Mouse (Mus musculus) liver, postnatal 0 days (tissue): Measurements from ENCODE around the gene Rasa4. TPM values are rescaled to one million over a fixed set of nuclear protein-coding genes. Genes with fewer than 3 reads are reported as not detected.

Experiments
- ATAC-seq: fragments of 200-750 bp; cut with Nextera tagmentation; 2 replicates; pipeline ENCODE4 v1.8.0; 2017; ENCODE audit warnings: mild to moderate bottlenecking, moderate library complexity
- DNase-seq: peaks from one replicate; pipeline ENCODE4 v3.0.0-alpha.2; 2016
- H3K27ac ChIP-seq: fragments of 300-500 bp; sonication (generic); 2 replicates; pipeline ENCODE4 v1.5.1; 2014; ENCODE audit warnings: antibody characterized with exemption, moderate library complexity, mild to moderate bottlenecking, low read depth
- H3K27me3 ChIP-seq: fragments of 300-500 bp; sonication (generic); 2 replicates; pipeline ENCODE4 v1.6.1; 2014; ENCODE audit warnings: low read length, control low read depth, mixed read lengths; ENCODE audit not compliant: insufficient read depth
- H3K36me3 ChIP-seq: fragments of 300-500 bp; sonication (generic); replicated peaks from 2 replicates; pipeline ENCODE4 v1.6.1; 2014; ENCODE audit warnings: mild to moderate bottlenecking, control low read depth, low read length, moderate library complexity, mixed read lengths; ENCODE audit not compliant: insufficient read depth
- H3K4me1 ChIP-seq: fragments of 300-500 bp; sonication (generic); 2 replicates; pipeline ENCODE4 v1.6.1; 2014; ENCODE audit warnings: antibody characterized with exemption, mild to moderate bottlenecking, control low read depth; ENCODE audit not compliant: insufficient read depth
- H3K4me2 ChIP-seq: fragments of 300-500 bp; sonication (generic); 2 replicates; pipeline ENCODE4 v1.6.1; 2014; ENCODE audit warnings: low read depth, mild to moderate bottlenecking, low read length, moderate library complexity, mixed read lengths
- H3K4me3 ChIP-seq: fragments of 300-500 bp; sonication (generic); 2 replicates; pipeline ENCODE4 v1.5.1; 2014; ENCODE audit warnings: low read depth, low read length
- H3K9ac ChIP-seq: fragments of 300-500 bp; sonication (generic); replicated peaks from 2 replicates; pipeline ENCODE4 v1.6.1; 2014; ENCODE audit warnings: mild to moderate bottlenecking, moderate library complexity
- H3K9me3 ChIP-seq: fragments of 300-500 bp; sonication (generic); 2 replicates; pipeline ENCODE4 v1.6.1; 2016; ENCODE audit warnings: mild to moderate bottlenecking, control low read depth, low read length, mixed read lengths
- CTCF ChIP-seq: sonication (generic); IDR thresholded peaks from 2 replicates; pipeline ENCODE4 v1.5.1; 2016; ENCODE audit warnings: antibody characterized with exemption, low read depth
- EP300 ChIP-seq: IDR thresholded peaks from 2 replicates; pipeline ENCODE4 v1.6.1; 2016; ENCODE audit warnings: antibody characterized with exemption, low read depth, mild to moderate bottlenecking
- WGBS: fragments of 180-500 bp; shearing (Covaris S2); extraction: QIAGEN DNeasy Blood & Tissue Kit; methylation state at CpG from one replicate; pipeline ENCODE4 v1.1.7; 2014; ENCODE audit not compliant: insufficient replicate concordance; 5-methylcytosine and 5-hydroxymethylcytosine counted together
- polyA plus RNA-seq: library from polyadenylated mRNA; unstranded; fragments of >200 nt; fragmentation: Nextera tagmentation; extraction: Ambion mirVana; gene quantifications from 2 replicates; pipeline ENCODE4 v1.2.1, GENCODE M21; 2015

The Rasa4 gene
- polyA plus RNA-seq, 1 experiment from 2014 or later, result 2.1 TPM

- ATAC-seq, result no peak
Observed at GRCm38 (mm10) chr5:136051231-136052085, 32.3 kb upstream of the Rasa4 start.

GRCm38 (mm10) chr5:136052861-136053655 lies 30.7 kb upstream of the Rasa4 start:
- H3K4me2 ChIP-seq, result no peak overlapping the region
- no peak overlapping the region for H3K9ac ChIP-seq
- no peaks in the 10 kb centered on the region for H3K9me3 ChIP-seq
- no peak overlapping the region for H3K27ac ChIP-seq
- TF ChIP-seq CTCF (no peak), EP300 (no peak)
- no peaks in the 10 kb centered on the region for H3K36me3 ChIP-seq
- DNase-seq (no peak), ATAC-seq (no peak)
- WGBS, result 64% methylated on average over 8 of the region's 8 CpGs
- H3K4me3 ChIP-seq, result no peak overlapping the region
- 0 out of 2 replicates have a peak, but pooled peaks cover 3% of the 10 kb centered on the region for H3K27me3 ChIP-seq
- H3K4me1 ChIP-seq, result no peaks in the 10 kb centered on the region

More at GRCm38 (mm10) chr5:136051231-136052085, 32.3 kb upstream of the Rasa4 start:
- DNase-seq, result no peak
- Histone ChIP-seq H3K4me2 (no peak overlapping the region), H3K4me3 (no peak overlapping the region), H3K4me1 (no peaks in the 10 kb centered on the region), H3K36me3 (no peaks in the 10 kb centered on the region), H3K27ac (no peak overlapping the region), H3K9ac (no peak overlapping the region), H3K9me3 (no peaks in the 10 kb centered on the region), H3K27me3 (no peaks in the 10 kb centered on the region)
- TF ChIP-seq EP300 (no peak), CTCF (no peak)
- 31% methylated on average over 10 of the region's 10 CpGs for WGBS

GRCm38 (mm10) chr5:136054301-136055077 lies 29.2 kb upstream of the Rasa4 start, which contains the start of gene Upk3bl:
Upk3bl (plus strand) TSS chr5:136054492.
- Histone ChIP-seq H3K27ac (no peak within 1 kb of the TSS), H3K4me2 (no peak within 1 kb of the TSS), H3K9ac (no peak within 1 kb of the TSS), H3K4me1 (no peaks in the 10 kb centered on the region), H3K4me3 (no peak within 1 kb of the TSS), H3K9me3 (no peaks in the 10 kb centered on the region), H3K27me3 (0 out of 2 replicates have a peak, but pooled peaks cover 3% of the 10 kb centered on the region), H3K36me3 (no peaks in the 10 kb centered on the region)
- no peak for DNase-seq
- no peak for ATAC-seq
- no peak for TF ChIP-seq EP300
- no peak for TF ChIP-seq CTCF
- WGBS, result 82% methylated on average over 11 of the region's 11 CpGs

GRCm38 (mm10) chr5:136056062-136056461 lies 27.7 kb upstream of the Rasa4 start:
- H3K9me3 ChIP-seq, result no peaks in the 10 kb centered on the region
- H3K36me3 ChIP-seq, result no peaks in the 10 kb centered on the region
- H3K9ac ChIP-seq, result no peak overlapping the region
- H3K27ac ChIP-seq, result no peak overlapping the region
- no peaks in the 10 kb centered on the region for H3K4me1 ChIP-seq
- DNase-seq (no peak), ATAC-seq (no peak)
- WGBS, result 46% methylated on average over 4 of the region's 4 CpGs
- no peak for TF ChIP-seq CTCF
- no peak for TF ChIP-seq EP300
- H3K4me2 ChIP-seq, result no peak overlapping the region
- H3K4me3 ChIP-seq, result no peak overlapping the region
- H3K27me3 ChIP-seq, result 0 out of 2 replicates have a peak, but pooled peaks cover 3% of the 10 kb centered on the region

- no peak overlapping the region for H3K9ac ChIP-seq
- no peaks in the 10 kb centered on the region for H3K36me3 ChIP-seq
- H3K4me1 ChIP-seq, result no peaks in the 10 kb centered on the region
- no peak for DNase-seq
- TF ChIP-seq EP300 (no peak), CTCF (no peak)
- no peaks in the 10 kb centered on the region for H3K9me3 ChIP-seq
- no peak for ATAC-seq
- no peak overlapping the region for H3K4me3 ChIP-seq
- H3K4me2 ChIP-seq, result no peak overlapping the region
- 16% methylated on average over 8 of the region's 8 CpGs for WGBS
- 0 out of 2 replicates have a peak, but pooled peaks cover 3% of the 10 kb centered on the region for H3K27me3 ChIP-seq
- no peak overlapping the region for H3K27ac ChIP-seq
Observed at GRCm38 (mm10) chr5:136057085-136057484, 26.6 kb upstream of the Rasa4 start.
